Mouse (Mus musculus): ENCODE measurements at regions not wholly inside any gene's neighbourhood (a gene's known extent, or its start where the extent isn't known, plus 50 kb on each side); places are given as distances from the start of the nearest gene placed in this dataset.
"Not testable (repeated sequence)": the region's sequence is repeated elsewhere in the genome, so short reads cannot be mapped to it uniquely, and the experiment has no call there.

DNA sequence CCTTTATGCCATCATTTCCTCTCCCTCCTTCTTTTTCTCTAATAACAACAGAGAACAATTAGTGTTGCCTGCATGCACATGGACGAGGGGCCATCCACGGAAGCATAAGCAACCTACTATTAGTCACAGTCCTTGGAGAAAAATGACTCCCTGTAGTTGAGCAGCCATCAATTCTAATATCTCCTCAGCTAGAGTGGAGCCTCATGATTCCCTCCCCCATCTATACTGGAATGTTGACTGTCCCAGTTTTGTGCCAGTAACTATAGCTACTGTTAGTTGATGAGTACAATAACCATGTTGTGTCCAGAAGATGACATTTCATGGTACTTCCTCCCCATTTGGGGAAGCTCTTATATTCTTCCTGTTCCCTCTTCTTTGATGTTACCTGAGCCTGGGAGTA, 64.3 kb upstream of the Rtn4 start:
- Histone ChIP-seq H3K27me3 (no peaks in the 10 kb centered on the region), H3K9me3 (no peaks in the 10 kb centered on the region), H3K36me3 (no peaks in the 10 kb centered on the region), H3K4me1 (replicated peaks) (no peaks in the 10 kb centered on the region), H3K27ac (no peak overlapping the region), H3K9ac (replicated peaks) (no peak overlapping the region), H3K4me3 (replicated peaks) (no peak overlapping the region), H3K4me2 (no peak overlapping the region)
- no peak for ATAC-seq (ENCODE audit: insufficient number of reproducible peaks, insufficient read depth, low FRiP score, low TSS enrichment, low read depth)
- WGBS = 64% methylated on average over 2 of the region's 2 CpGs

DNA sequence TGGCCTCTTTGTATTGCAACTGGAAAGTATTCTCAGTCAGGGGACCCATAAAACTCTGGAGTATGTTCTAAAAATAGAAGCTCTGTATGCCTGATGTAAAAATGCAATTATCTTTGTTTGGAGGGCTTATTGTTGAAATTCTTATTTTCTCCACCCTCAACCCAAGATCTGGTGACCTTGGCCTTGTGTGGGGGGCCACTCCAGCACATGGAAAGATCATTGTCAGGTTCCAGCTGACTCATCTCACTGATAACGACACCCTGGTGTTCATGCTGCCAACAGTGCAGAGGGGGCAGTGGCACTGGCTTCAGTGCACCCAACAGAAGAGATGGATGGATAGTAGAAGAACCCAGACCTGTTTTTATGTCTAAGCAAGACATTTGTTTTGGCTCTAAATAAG, 60.3 kb upstream of the Rtn4 start:
- WGBS = 46% methylated on average over 1 of the region's 1 CpGs
- no peaks in the 10 kb centered on the region for H3K9me3 ChIP-seq
- H3K4me1 ChIP-seq (replicated peaks) = peaks cover 11% of the 10 kb centered on the region
- H3K4me3 ChIP-seq (replicated peaks) = no peak overlapping the region
- ATAC-seq (ENCODE audit: insufficient number of reproducible peaks, insufficient read depth, low FRiP score, low TSS enrichment, low read depth) = no peak
- no peaks in the 10 kb centered on the region for H3K27me3 ChIP-seq
- H3K4me2 ChIP-seq = no peak overlapping the region
- H3K36me3 ChIP-seq = no peaks in the 10 kb centered on the region
- H3K27ac ChIP-seq = no peak overlapping the region
- no peak overlapping the region for H3K9ac ChIP-seq (replicated peaks)

DNA sequence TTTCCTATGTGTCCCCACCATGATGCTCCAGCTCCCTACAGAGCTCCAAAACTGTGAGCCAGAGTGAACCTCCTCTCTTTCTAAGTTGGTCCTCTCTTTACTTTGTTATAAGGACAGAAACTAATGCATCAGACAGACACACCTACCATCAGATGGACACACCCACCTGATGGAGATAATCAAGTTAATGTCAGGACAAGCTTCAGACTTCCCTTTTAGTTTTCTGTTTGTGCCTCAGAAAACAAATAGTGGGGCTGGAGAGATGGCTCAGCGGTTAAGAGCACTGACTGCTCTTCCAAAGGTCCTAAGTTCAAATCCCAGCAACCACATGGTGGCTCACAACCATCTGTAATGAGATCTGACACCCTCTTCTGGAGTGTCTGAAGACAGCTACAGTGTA, 59.5 kb upstream of the Rtn4 start:
- not testable (repeated sequence) for H3K9ac ChIP-seq (replicated peaks); ATAC-seq (ENCODE audit: insufficient number of reproducible peaks, insufficient read depth, low FRiP score, low TSS enrichment, low read depth)
- WGBS = 76% methylated on average over 1 of the region's 1 CpGs

DNA sequence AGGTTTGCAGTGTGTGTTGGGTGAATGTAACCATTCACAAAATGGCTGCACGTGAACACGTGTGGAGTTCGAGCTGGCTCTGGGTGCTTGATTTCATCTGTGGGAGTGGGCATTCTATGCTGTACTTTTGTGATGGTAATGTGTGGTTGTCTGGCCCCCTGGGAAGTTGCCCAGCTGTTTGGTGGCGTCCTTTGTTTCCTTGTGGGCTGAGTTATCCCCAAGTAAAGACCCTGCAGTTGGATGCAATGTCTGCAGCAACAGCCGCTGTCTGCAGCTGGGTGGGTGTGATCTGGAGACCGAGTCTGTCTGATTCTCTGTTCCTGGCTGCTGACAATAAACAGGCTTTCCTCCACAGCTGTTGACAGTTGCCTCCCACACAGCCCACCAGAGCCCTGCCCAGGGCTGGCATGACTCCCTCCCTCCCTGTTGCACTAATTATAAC, 56.0 kb upstream of the Rtn4 start:
- H3K4me3 ChIP-seq (replicated peaks) = no peak overlapping the region
- no peaks in the 10 kb centered on the region for H3K36me3 ChIP-seq
- 33% methylated on average over 6 of the region's 6 CpGs for WGBS
- peaks cover 28% of the 10 kb centered on the region for H3K4me1 ChIP-seq (replicated peaks)
- no peaks in the 10 kb centered on the region for H3K27me3 ChIP-seq
- peak overlapping the region; percentile 10; the same call in 1 of the 2 replicates for H3K4me2 ChIP-seq
- no peak overlapping the region for H3K9ac ChIP-seq (replicated peaks)
- peak; percentile 78 for ATAC-seq (ENCODE audit: insufficient number of reproducible peaks, insufficient read depth, low FRiP score, low TSS enrichment, low read depth)
- H3K27ac ChIP-seq = peak overlapping the region; percentile 41; the same call in 1 of the 2 replicates
- 0 out of 2 replicates have a peak, but pooled peaks cover 3% of the 10 kb centered on the region for H3K9me3 ChIP-seq

More for the DNA sequence above, 59.5 kb upstream of the Rtn4 start:
- H3K9me3 ChIP-seq; H3K4me2 ChIP-seq; H3K36me3 ChIP-seq; H3K4me3 ChIP-seq (replicated peaks); H3K27ac ChIP-seq; H3K27me3 ChIP-seq: not testable (repeated sequence)
- peaks cover 19% of the 10 kb centered on the region for H3K4me1 ChIP-seq (replicated peaks)

DNA sequence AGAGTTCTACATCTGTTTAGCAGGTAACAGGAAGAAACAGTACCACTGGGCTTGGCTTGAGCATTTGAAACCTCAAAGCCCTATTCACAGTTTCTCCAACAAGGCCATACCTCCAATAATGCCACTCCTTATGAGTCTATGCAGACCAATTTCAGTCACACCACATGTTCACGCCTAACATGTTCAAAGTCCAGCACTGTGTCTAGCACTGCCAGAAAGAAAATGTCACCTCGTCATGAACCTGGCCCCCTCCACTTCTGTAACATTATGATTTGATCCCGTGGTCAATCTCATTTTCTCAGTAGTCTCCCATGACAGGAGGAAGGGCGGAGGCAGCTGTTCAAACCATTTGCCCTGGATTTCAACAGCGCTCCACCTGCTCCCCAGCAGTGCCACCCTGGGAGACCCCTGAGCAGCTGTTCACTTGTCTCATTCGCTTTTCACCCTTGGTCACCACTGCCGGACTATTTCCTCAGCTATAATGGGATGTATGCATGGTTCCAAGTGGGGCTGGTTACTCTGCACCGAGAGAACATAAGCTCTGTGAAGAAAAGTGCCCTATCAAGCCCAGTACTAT, 54.6 kb upstream of the Rtn4 start:
- H3K27ac ChIP-seq = 0 out of 2 replicates have a peak overlapping the region, but pooled peaks have one; percentile 29
- 76% methylated on average over 8 of the region's 8 CpGs for WGBS
- 0 out of 2 replicates have a peak, but pooled peaks cover 3% of the 10 kb centered on the region for H3K9me3 ChIP-seq
- H3K27me3 ChIP-seq = no peaks in the 10 kb centered on the region
- H3K4me3 ChIP-seq (replicated peaks) = no peak overlapping the region
- no peak overlapping the region for H3K9ac ChIP-seq (replicated peaks)
- peaks cover 28% of the 10 kb centered on the region for H3K4me1 ChIP-seq (replicated peaks)
- H3K4me2 ChIP-seq = no peak overlapping the region
- ATAC-seq (ENCODE audit: insufficient number of reproducible peaks, insufficient read depth, low FRiP score, low TSS enrichment, low read depth) = peak; percentile 86
- no peaks in the 10 kb centered on the region for H3K36me3 ChIP-seq

DNA sequence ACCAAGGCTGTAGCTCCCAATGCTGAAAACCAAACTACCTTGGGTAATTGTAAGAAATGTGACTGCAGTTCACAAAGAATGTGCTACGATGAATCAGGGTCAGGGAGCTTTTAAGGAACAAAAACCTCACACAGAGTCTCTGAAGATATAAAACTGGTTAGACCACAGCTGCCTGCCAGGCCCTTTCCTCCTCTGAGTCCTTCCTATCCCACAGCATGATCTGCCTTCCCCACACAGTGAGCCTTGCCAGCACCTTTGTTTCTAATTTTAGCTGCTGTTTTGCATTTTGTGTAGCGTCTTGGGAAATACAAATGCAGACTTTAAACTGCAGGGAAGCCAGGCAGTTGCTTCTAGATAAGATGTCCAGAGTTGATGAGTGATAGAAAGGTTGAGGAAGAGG, 53.9 kb upstream of the Rtn4 start:
- ATAC-seq (ENCODE audit: insufficient number of reproducible peaks, insufficient read depth, low FRiP score, low TSS enrichment, low read depth) = no peak

More for the DNA sequence above, 53.9 kb upstream of the Rtn4 start:
- Histone ChIP-seq H3K9me3 (0 out of 2 replicates have a peak, but pooled peaks cover 3% of the 10 kb centered on the region), H3K4me2 (no peak overlapping the region), H3K36me3 (no peaks in the 10 kb centered on the region), H3K9ac (replicated peaks) (no peak overlapping the region), H3K4me1 (replicated peaks) (peaks cover 28% of the 10 kb centered on the region), H3K27ac (0 out of 2 replicates have a peak overlapping the region, but pooled peaks have one; percentile 29), H3K4me3 (replicated peaks) (no peak overlapping the region), H3K27me3 (no peaks in the 10 kb centered on the region)
- WGBS = 36% methylated on average over 2 of the region's 2 CpGs

Measured in limb, embryonic 12.5 days (tissue).